Mouse (Mus musculus) liver, postnatal 0 days (tissue): ENCODE results near the gene Olfr1118. TPM values are rescaled to one million over a fixed set of nuclear protein-coding genes. Genes with fewer than 3 reads are reported as not detected.
"Not testable (repeated sequence)": the region's sequence is repeated elsewhere in the genome, so short reads cannot be mapped to it uniquely, and the experiment has no call there.

Experiments
- ATAC-seq: fragments of 200-750 bp; cut with Nextera tagmentation; 2 replicates; pipeline ENCODE4 v1.8.0; 2017; ENCODE audit warnings: mild to moderate bottlenecking, moderate library complexity
- DNase-seq: peaks from one replicate; pipeline ENCODE4 v3.0.0-alpha.2; 2016
- H3K27ac ChIP-seq: fragments of 300-500 bp; sonication (generic); 2 replicates; pipeline ENCODE4 v1.5.1; 2014; ENCODE audit warnings: antibody characterized with exemption, moderate library complexity, mild to moderate bottlenecking, low read depth
- H3K27me3 ChIP-seq: fragments of 300-500 bp; sonication (generic); 2 replicates; pipeline ENCODE4 v1.6.1; 2014; ENCODE audit warnings: low read length, control low read depth, mixed read lengths; ENCODE audit not compliant: insufficient read depth
- H3K36me3 ChIP-seq: fragments of 300-500 bp; sonication (generic); replicated peaks from 2 replicates; pipeline ENCODE4 v1.6.1; 2014; ENCODE audit warnings: mild to moderate bottlenecking, control low read depth, low read length, moderate library complexity, mixed read lengths; ENCODE audit not compliant: insufficient read depth
- H3K4me1 ChIP-seq: fragments of 300-500 bp; sonication (generic); 2 replicates; pipeline ENCODE4 v1.6.1; 2014; ENCODE audit warnings: antibody characterized with exemption, mild to moderate bottlenecking, control low read depth; ENCODE audit not compliant: insufficient read depth
- H3K4me2 ChIP-seq: fragments of 300-500 bp; sonication (generic); 2 replicates; pipeline ENCODE4 v1.6.1; 2014; ENCODE audit warnings: low read depth, mild to moderate bottlenecking, low read length, moderate library complexity, mixed read lengths
- H3K4me3 ChIP-seq: fragments of 300-500 bp; sonication (generic); 2 replicates; pipeline ENCODE4 v1.5.1; 2014; ENCODE audit warnings: low read depth, low read length
- H3K9ac ChIP-seq: fragments of 300-500 bp; sonication (generic); replicated peaks from 2 replicates; pipeline ENCODE4 v1.6.1; 2014; ENCODE audit warnings: mild to moderate bottlenecking, moderate library complexity
- H3K9me3 ChIP-seq: fragments of 300-500 bp; sonication (generic); 2 replicates; pipeline ENCODE4 v1.6.1; 2016; ENCODE audit warnings: mild to moderate bottlenecking, control low read depth, low read length, mixed read lengths
- CTCF ChIP-seq: sonication (generic); IDR thresholded peaks from 2 replicates; pipeline ENCODE4 v1.5.1; 2016; ENCODE audit warnings: antibody characterized with exemption, low read depth
- EP300 ChIP-seq: IDR thresholded peaks from 2 replicates; pipeline ENCODE4 v1.6.1; 2016; ENCODE audit warnings: antibody characterized with exemption, low read depth, mild to moderate bottlenecking
- WGBS: fragments of 180-500 bp; shearing (Covaris S2); extraction: QIAGEN DNeasy Blood & Tissue Kit; methylation state at CpG from one replicate; pipeline ENCODE4 v1.1.7; 2014; ENCODE audit not compliant: insufficient replicate concordance; 5-methylcytosine and 5-hydroxymethylcytosine counted together
- polyA plus RNA-seq: library from polyadenylated mRNA; unstranded; fragments of >200 nt; fragmentation: Nextera tagmentation; extraction: Ambion mirVana; gene quantifications from 2 replicates; pipeline ENCODE4 v1.2.1, GENCODE M21; 2015

Olfr1118 gene
- not detected in 2 replicates for polyA plus RNA-seq

DNA sequence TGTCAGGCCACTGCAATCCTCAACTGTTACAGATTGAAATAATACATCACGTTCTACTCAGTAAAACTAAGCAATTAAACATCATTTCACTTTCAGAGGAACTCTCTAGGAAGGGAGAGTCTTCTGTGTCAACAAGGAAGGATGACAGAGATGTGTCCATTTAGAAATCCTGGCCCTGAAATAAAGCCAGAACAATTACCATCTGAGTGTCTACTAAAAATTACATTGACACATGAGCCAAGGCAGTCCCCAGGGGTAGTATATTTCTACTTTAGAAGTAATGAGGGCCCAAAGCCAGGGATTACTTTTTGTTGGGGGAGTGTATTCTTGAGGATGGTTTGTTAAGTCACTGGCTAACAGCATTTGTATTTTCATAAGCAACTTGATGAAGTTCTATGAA is at the start of gene Olfr1118:
Olfr1118 (plus strand) TSS at position 301 of the 400 bp plus-strand sequence.
- Histone ChIP-seq H3K36me3 (no peaks in the 10 kb centered on the region), H3K27ac (no peak within 1 kb of the TSS), H3K27me3 (no peaks in the 10 kb centered on the region), H3K4me3 (no peak within 1 kb of the TSS), H3K9ac (no peak within 1 kb of the TSS), H3K9me3 (no peaks in the 10 kb centered on the region), H3K4me1 (no peaks in the 10 kb centered on the region), H3K4me2 (no peak within 1 kb of the TSS)
- ATAC-seq: no peak
- TF ChIP-seq CTCF (no peak), EP300 (no peak)
- no peak for DNase-seq
- 56% methylated on average over 1 of the region's 1 CpGs for WGBS

DNA sequence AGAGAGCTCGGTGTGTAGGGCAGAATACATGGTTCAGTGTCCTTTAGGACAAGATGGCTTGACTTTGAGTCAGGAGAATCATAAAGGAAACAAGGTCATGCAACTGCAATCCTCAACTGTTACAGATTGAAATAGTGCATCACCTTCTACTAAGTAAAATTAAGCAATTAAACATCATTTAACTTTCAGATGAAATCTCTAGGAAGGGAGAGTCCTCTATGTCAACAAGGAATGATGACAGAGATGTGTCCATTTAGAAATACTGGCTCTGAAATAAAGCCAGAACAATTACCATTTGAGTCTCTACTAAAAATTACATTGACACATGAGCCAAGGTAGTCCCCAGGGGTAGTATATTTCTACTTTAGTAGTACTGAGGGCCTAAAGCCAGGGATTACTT is 40.1 kb upstream of the Olfr1118 start, which contains the start of gene Olfr1116:
Olfr1116 (plus strand) TSS at position 301 of the 400 bp plus-strand sequence.
- no peak for DNase-seq
- no peak within 1 kb of the TSS for H3K4me3 ChIP-seq
- no peaks in the 10 kb centered on the region for H3K36me3 ChIP-seq
- H3K27ac ChIP-seq: no peak within 1 kb of the TSS
- H3K9ac ChIP-seq: no peak within 1 kb of the TSS
- no peak within 1 kb of the TSS for H3K4me2 ChIP-seq
- H3K27me3 ChIP-seq: no peaks in the 10 kb centered on the region
- TF ChIP-seq CTCF: no peak
- TF ChIP-seq EP300: no peak
- WGBS: 67% methylated on average over 1 of the region's 1 CpGs
- H3K4me1 ChIP-seq: no peaks in the 10 kb centered on the region
- no peak for ATAC-seq
- 0 out of 2 replicates have a peak, but pooled peaks cover 2% of the 10 kb centered on the region for H3K9me3 ChIP-seq

DNA sequence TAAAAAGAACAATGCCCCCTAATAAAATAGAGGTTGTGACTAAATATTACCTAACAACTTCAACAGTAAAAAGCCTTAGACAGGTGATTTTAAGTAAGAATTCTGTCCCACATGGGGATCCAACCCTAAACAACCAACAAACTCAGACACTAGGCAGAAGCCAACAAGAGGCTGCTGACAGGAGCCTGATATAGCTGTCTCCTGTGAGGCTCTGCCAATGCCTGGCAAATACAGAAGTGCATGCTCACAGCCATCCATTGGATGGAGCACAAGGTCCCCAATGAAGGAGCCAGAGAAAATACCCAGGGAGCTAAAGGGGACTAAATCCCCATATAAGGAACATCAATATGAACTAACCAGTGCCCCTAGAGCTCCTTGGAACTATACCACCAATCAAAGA is 13.4 kb upstream of the Olfr1118 start:
- DNase-seq, H3K36me3 ChIP-seq, H3K9ac ChIP-seq, H3K4me3 ChIP-seq, H3K9me3 ChIP-seq, H3K4me2 ChIP-seq, H3K27ac ChIP-seq, ATAC-seq, H3K4me1 ChIP-seq, H3K27me3 ChIP-seq: not testable (repeated sequence)

DNA sequence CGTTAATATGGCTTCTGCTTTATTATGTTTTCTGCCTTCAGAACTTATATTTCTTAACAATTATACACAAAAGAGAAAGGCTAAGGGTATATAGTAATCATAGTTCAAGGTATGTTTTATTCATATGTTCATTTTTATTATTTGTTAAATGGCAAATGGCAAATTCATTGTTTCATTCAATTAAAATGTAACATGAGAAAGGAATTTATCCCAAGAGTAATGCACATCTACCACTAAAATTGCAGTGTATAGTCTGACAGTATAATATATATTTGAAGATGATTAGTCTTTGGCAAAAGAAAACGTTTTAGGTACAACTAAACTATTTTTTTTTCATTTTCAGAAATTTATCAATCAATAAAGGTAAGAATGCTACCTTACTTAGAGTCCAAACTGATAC is 47.1 kb downstream of the Olfr1118 start, which contains the start of gene Olfr1120:
Olfr1120 (plus strand) TSS at position 301 of the 400 bp plus-strand sequence.
- ATAC-seq: no peak
- H3K9ac ChIP-seq: no peak within 1 kb of the TSS
- no peaks in the 10 kb centered on the region for H3K36me3 ChIP-seq
- H3K4me2 ChIP-seq: no peak within 1 kb of the TSS
- H3K9me3 ChIP-seq: no peaks in the 10 kb centered on the region
- WGBS: 37% methylated on average over 2 of the region's 2 CpGs
- H3K4me3 ChIP-seq: no peak within 1 kb of the TSS
- H3K27me3 ChIP-seq: no peaks in the 10 kb centered on the region
- H3K4me1 ChIP-seq: no peaks in the 10 kb centered on the region
- no peak within 1 kb of the TSS for H3K27ac ChIP-seq
- TF ChIP-seq EP300 (no peak), CTCF (no peak)
- no peak for DNase-seq

DNA sequence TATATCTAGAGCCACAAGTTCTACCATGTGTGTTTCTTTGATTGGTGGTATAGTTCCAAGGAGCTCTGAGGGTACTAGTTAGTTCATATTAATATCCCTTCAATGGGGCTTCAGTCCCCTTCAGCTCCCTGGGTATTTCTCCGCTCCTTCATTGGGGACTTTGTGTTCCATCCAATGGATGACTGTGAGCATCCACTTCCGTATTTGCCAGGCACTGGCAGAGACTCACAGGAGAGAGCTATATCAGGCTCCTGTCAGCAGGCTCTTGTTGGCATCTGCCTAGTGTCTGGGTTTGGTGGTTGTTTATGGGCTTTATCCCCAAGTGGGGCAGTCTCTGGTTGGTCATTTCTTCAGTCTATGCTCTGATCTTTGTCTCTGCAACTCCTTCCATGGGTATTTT is 52.7 kb downstream of the Olfr1118 start:
- ATAC-seq, H3K4me1 ChIP-seq, H3K4me3 ChIP-seq, H3K9ac ChIP-seq, H3K27ac ChIP-seq, H3K36me3 ChIP-seq, H3K4me2 ChIP-seq, H3K9me3 ChIP-seq, H3K27me3 ChIP-seq, DNase-seq: not testable (repeated sequence)
- WGBS: 81% methylated on average over 2 of the region's 2 CpGs

Other genes starting within 250 kb of the Olfr1118 start
- not detected in 2 replicates for gene Olfr1107, start 231.8 kb upstream of the Olfr1118 start, polyA plus RNA-seq
- not detected in 2 replicates for gene Olfr1109, start 211.6 kb upstream of the Olfr1118 start, polyA plus RNA-seq
- gene Olfr259, start 193.0 kb upstream of the Olfr1118 start, polyA plus RNA-seq: not detected in 2 replicates
- not detected in 2 replicates for gene Olfr1110, start 167.3 kb upstream of the Olfr1118 start, polyA plus RNA-seq
- not detected in 2 replicates for gene Olfr1111, start 155.0 kb upstream of the Olfr1118 start, polyA plus RNA-seq
- not detected in 2 replicates for gene Olfr1112, start 119.8 kb upstream of the Olfr1118 start, polyA plus RNA-seq
- gene Olfr1113, start 98.6 kb upstream of the Olfr1118 start, polyA plus RNA-seq: not detected in 2 replicates
- gene Olfr1115, start 59.6 kb upstream of the Olfr1118 start, polyA plus RNA-seq: not detected in 2 replicates
- not detected in 2 replicates for gene Olfr1116, start 40.0 kb upstream of the Olfr1118 start, polyA plus RNA-seq
- not detected in 2 replicates for gene Olfr1120, start 47.2 kb downstream of the Olfr1118 start, polyA plus RNA-seq
- not detected in 2 replicates for gene Olfr1121, start 62.3 kb downstream of the Olfr1118 start, polyA plus RNA-seq
- gene Olfr1122, start 78.3 kb downstream of the Olfr1118 start, polyA plus RNA-seq: not detected in 2 replicates
- gene Olfr1123, start 109.1 kb downstream of the Olfr1118 start, polyA plus RNA-seq: not detected in 2 replicates
- not detected in 2 replicates for gene Olfr1124, start 122.7 kb downstream of the Olfr1118 start, polyA plus RNA-seq
- not detected in 2 replicates for gene Olfr1126, start 146.4 kb downstream of the Olfr1118 start, polyA plus RNA-seq
- not detected in 2 replicates for gene Pramel7, start 189.5 kb downstream of the Olfr1118 start, polyA plus RNA-seq
- not detected in 2 replicates for gene Pramel6, start 199.0 kb downstream of the Olfr1118 start, polyA plus RNA-seq
- not detected in 2 replicates for gene Olfr153, start 224.2 kb downstream of the Olfr1118 start, polyA plus RNA-seq
- gene Olfr1128, start 238.0 kb downstream of the Olfr1118 start, polyA plus RNA-seq: not detected in 2 replicates